Mouse (Mus musculus): ENCODE data around the gene Hpd. TPM values are rescaled to one million over a fixed set of nuclear protein-coding genes. Genes with fewer than 3 reads are reported as not detected.

Gene Hpd
- polyA plus RNA-seq, 1 experiment from 2014 or later = not detected

- peaks cover 58% of the 10 kb centered on the region for H3K79me2 ChIP-seq (ENCODE audit: inconsistent target)
- 2% methylated on average over 39 of the region's 39 CpGs for WGBS (ENCODE audit: missing documents)
- peaks cover 3% of the 10 kb centered on the region; the same call in 1 of the 2 replicates for H3K36me3 ChIP-seq (ENCODE audit: inconsistent target)
- H3K4me3 ChIP-seq (ENCODE audit: inconsistent target) = peak overlapping the region; percentile 52
- peak overlapping the region; percentile 100 for H3K27ac ChIP-seq
Measured at GRCm38 (mm10) chr5:123138953-123139721, 43.4 kb downstream of the Hpd start.

- WGBS (ENCODE audit: missing documents) = under 1% methylated on average over 40 of the region's 40 CpGs
- H3K36me3 ChIP-seq (ENCODE audit: inconsistent target) = peaks cover 10% of the 10 kb centered on the region; the same call in 1 of the 2 replicates
- peaks cover 56% of the 10 kb centered on the region for H3K79me2 ChIP-seq (ENCODE audit: inconsistent target)
- H3K4me3 ChIP-seq (ENCODE audit: inconsistent target) = peak overlapping the region; percentile 48; the same call in 1 of the 2 replicates
- H3K27ac ChIP-seq = peak overlapping the region; percentile 100
Measured at GRCm38 (mm10) chr5:123138230-123138911, 44.2 kb downstream of the Hpd start.

GRCm38 (mm10) chr5:123137910-123138229, 44.7 kb downstream of the Hpd start:
- 9% methylated on average over 6 of the region's 6 CpGs for WGBS (ENCODE audit: missing documents)
- peaks cover 10% of the 10 kb centered on the region; the same call in 1 of the 2 replicates for H3K36me3 ChIP-seq (ENCODE audit: inconsistent target)

GRCm38 (mm10) chr5:123137044-123137909, 45.2 kb downstream of the Hpd start:
- peak overlapping the region; percentile 48 for H3K4me3 ChIP-seq (ENCODE audit: inconsistent target)
- H3K27ac ChIP-seq = peak overlapping the region; percentile 100
- peaks cover 10% of the 10 kb centered on the region; the same call in 1 of the 2 replicates for H3K36me3 ChIP-seq (ENCODE audit: inconsistent target)
- whole genome bisulfite sequencing (ENCODE audit: missing documents) = 6% methylated on average over 20 of the region's 20 CpGs
- peaks cover 48% of the 10 kb centered on the region for H3K79me2 ChIP-seq (ENCODE audit: inconsistent target)

More at GRCm38 (mm10) chr5:123137910-123138229, 44.7 kb downstream of the Hpd start:
- Histone ChIP-seq H3K79me2 (ENCODE audit: inconsistent target) (peaks cover 51% of the 10 kb centered on the region), H3K27ac (peak overlapping the region; percentile 100), H3K4me3 (ENCODE audit: inconsistent target) (peak overlapping the region; percentile 48; the same call in 1 of the 2 replicates)

- Histone ChIP-seq H3K27ac (peak overlapping the region; percentile 100), H3K4me3 (ENCODE audit: inconsistent target) (peak overlapping the region; percentile 48), H3K79me2 (ENCODE audit: inconsistent target) (peaks cover 48% of the 10 kb centered on the region), H3K36me3 (ENCODE audit: inconsistent target) (peaks cover 10% of the 10 kb centered on the region; the same call in 1 of the 2 replicates)
- 2% methylated on average over 13 of the region's 13 CpGs for WGBS (ENCODE audit: missing documents)
Measured at GRCm38 (mm10) chr5:123136361-123137043, 46.0 kb downstream of the Hpd start.

- Histone ChIP-seq H3K79me2 (ENCODE audit: inconsistent target) (peaks cover 47% of the 10 kb centered on the region), H3K36me3 (ENCODE audit: inconsistent target) (peaks cover 10% of the 10 kb centered on the region; the same call in 1 of the 2 replicates), H3K4me3 (ENCODE audit: inconsistent target) (peak overlapping the region; percentile 48), H3K27ac (peak overlapping the region; percentile 100)
- WGBS (ENCODE audit: missing documents) = 14% methylated on average over 26 of the region's 30 CpGs
Measured at GRCm38 (mm10) chr5:123135471-123136360, 46.8 kb downstream of the Hpd start.

GRCm38 (mm10) chr5:123134875-123135382, 47.6 kb downstream of the Hpd start:
- no peak overlapping the region for H3K4me3 ChIP-seq (ENCODE audit: inconsistent target)
- H3K27ac ChIP-seq = 0 out of 2 replicates have a peak overlapping the region, but pooled peaks have one; percentile 100
- peaks cover 10% of the 10 kb centered on the region; the same call in 1 of the 2 replicates for H3K36me3 ChIP-seq (ENCODE audit: inconsistent target)
- peaks cover 40% of the 10 kb centered on the region for H3K79me2 ChIP-seq (ENCODE audit: inconsistent target)
- WGBS (ENCODE audit: missing documents) = 87% methylated on average over 8 of the region's 8 CpGs

GRCm38 (mm10) chr5:123134186-123134874, 48.2 kb downstream of the Hpd start:
- WGBS (ENCODE audit: missing documents) = 62% methylated on average over 13 of the region's 13 CpGs
- H3K36me3 ChIP-seq (ENCODE audit: inconsistent target) = peaks cover 10% of the 10 kb centered on the region; the same call in 1 of the 2 replicates
- 0 out of 2 replicates have a peak overlapping the region, but pooled peaks have one; percentile 2 for H3K27ac ChIP-seq
- H3K79me2 ChIP-seq (ENCODE audit: inconsistent target) = peaks cover 34% of the 10 kb centered on the region
- no peak overlapping the region for H3K4me3 ChIP-seq (ENCODE audit: inconsistent target)

GRCm38 (mm10) chr5:123133784-123134143, 48.8 kb downstream of the Hpd start:
- Histone ChIP-seq H3K36me3 (ENCODE audit: inconsistent target) (peaks cover 10% of the 10 kb centered on the region; the same call in 1 of the 2 replicates), H3K4me3 (ENCODE audit: inconsistent target) (no peak overlapping the region), H3K27ac (no peak overlapping the region), H3K79me2 (ENCODE audit: inconsistent target) (peaks cover 31% of the 10 kb centered on the region)
- WGBS (ENCODE audit: missing documents) = 58% methylated on average over 7 of the region's 7 CpGs

- Histone ChIP-seq H3K79me2 (ENCODE audit: inconsistent target) (peaks cover 31% of the 10 kb centered on the region), H3K36me3 (ENCODE audit: inconsistent target) (peaks cover 10% of the 10 kb centered on the region; the same call in 1 of the 2 replicates), H3K27ac (no peak overlapping the region), H3K4me3 (ENCODE audit: inconsistent target) (no peak overlapping the region)
- WGBS (ENCODE audit: missing documents) = 28% methylated on average over 18 of the region's 18 CpGs
Measured at GRCm38 (mm10) chr5:123133083-123133783, 49.3 kb downstream of the Hpd start.

GRCm38 (mm10) chr5:123132308-123133071, 50.0 kb downstream of the Hpd start, which contains the start of gene Rhof:
TSS of gene Rhof (minus strand) at chr5:123132692.
- peaks cover 10% of the 10 kb centered on the region; the same call in 1 of the 2 replicates for H3K36me3 ChIP-seq (ENCODE audit: inconsistent target)
- no peak within 1 kb of the TSS for H3K27ac ChIP-seq
- WGBS (ENCODE audit: missing documents) = 3% methylated on average over 40 of the region's 44 CpGs
- peak within 1 kb of the TSS; percentile 43 for H3K4me3 ChIP-seq (ENCODE audit: inconsistent target)
- peaks cover 31% of the 10 kb centered on the region for H3K79me2 ChIP-seq (ENCODE audit: inconsistent target)
